Mouse (Mus musculus) thymus, postnatal 36 days (tissue): ENCODE results near the gene Mst1r.
A peak's percentile ranks its signal among the peaks of the same experiment; 100 is the strongest.

Experiments used
- DNase-seq, 2 experiments: peaks; one replicate each; pipeline ENCODE4 v3.0.0; 2022; ENCODE audit warnings: mixed read lengths in 2 of 2

Gene Mst1r

GRCm38 (mm10) chr9:107955613-107956289 is 49.1 kb downstream of the Mst1r start:
- DNase-seq: no peak

DNA sequence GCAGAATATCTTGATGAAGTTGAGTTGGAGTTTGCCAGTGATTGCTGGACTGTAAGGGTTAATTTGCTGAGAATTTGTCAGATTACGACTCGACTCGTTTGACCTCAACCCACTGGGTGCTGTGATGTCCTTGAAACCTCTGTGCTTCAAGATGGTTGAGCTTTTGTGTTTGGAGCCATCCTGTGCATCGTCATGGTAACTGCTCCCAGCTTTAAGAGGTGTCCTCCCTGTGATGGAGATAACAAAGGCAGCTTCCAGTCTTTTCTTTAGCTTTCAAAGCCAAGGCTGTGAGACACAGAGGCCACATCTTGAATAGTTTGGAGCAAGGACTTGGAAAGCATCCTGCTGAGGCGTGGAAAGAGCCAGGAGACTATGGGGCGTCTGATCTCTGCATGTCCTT is 50.5 kb downstream of the Mst1r start:
- DNase-seq: no peak

DNA sequence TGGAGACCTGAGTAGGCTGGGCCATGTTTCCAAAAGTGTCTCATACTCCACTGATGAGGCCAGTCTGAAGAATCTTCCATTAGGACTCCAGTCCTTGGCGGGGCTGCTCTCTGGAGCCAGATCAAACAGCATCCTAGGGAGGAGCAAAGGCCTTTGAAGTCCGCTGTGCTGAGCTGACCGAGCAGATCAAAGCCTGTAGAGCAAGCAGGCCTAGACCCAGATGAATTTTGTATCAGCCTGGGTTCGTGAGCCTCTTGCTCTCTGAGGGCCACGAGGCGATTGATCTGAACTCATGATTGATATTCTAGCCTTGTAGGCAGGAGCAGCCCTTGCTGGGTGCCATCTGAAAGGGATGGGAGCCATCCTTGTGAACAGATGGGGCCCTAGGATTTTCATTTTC is 53.2 kb downstream of the Mst1r start:
- DNase-seq: no peak

- no peak for DNase-seq
Observed at GRCm38 (mm10) chr9:107960928-107961327, 54.3 kb downstream of the Mst1r start.

DNA sequence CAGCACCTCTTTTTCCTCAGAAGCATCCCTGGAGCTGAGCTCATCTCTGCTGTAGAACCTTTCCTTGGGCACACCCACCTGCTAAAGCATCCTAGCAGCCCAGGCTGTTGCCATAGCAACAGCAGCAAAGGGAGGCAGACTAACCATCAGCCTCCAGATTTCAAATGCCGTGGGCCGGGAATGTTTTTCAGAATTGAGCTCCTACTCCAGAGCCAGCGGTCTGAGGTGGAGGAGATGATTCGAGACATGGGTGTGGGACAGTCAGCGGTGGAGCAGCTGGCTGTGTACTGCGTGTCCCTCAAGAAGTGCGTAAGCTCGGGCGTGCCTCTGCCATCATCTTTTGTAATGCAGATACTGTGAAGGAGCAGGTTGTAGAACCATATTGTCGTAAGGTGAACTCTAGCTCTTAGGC is 54.7 kb downstream of the Mst1r start:
- no peak for DNase-seq

GRCm38 (mm10) chr9:107961881-107962280 is 55.2 kb downstream of the Mst1r start:
- DNase-seq: no peak

DNA sequence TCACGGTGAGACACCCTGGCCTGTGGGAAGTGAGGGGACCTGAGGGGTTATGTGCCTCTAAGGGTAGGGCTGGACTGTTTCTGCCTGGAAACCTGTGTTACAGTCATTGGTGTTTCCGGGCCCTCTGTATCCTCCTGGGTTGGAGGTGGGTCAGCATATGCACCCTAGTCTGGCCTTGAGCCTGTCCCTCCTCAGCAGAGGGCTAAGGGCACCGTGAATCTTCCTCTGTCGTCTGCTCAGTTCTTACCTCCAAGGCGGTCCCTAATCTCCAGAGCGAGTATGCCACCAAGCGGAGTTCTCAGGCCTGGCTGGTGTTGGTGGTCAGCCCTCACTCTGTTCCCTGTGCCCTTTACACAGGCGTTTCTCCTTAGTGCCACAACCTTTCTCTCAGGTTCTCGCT is 56.2 kb downstream of the Mst1r start:
- no peak for DNase-seq

DNA sequence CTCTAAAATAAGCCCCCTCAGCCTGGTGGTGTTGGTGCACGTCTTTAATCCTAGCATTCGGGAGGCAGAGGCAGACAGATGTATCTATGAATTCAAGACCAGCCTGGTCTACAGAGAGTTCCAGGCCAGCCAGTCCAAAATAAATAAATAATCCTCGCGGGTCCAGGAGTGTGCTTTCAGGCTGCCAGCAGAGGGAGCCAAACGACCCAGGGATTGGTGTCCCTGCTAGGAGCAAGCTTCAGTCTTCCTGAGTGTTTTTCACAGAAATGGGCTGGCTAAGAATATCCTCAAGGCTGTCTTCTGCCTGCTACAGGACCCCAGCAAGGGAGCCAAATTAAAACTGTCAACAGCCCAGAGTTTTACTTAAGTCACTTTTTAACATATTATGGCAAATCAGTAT is 57.0 kb downstream of the Mst1r start:
- peak; percentile 67 to 74 for DNase-seq

GRCm38 (mm10) chr9:107964681-107965080 is 58.0 kb downstream of the Mst1r start:
- DNase-seq: no peak

DNA sequence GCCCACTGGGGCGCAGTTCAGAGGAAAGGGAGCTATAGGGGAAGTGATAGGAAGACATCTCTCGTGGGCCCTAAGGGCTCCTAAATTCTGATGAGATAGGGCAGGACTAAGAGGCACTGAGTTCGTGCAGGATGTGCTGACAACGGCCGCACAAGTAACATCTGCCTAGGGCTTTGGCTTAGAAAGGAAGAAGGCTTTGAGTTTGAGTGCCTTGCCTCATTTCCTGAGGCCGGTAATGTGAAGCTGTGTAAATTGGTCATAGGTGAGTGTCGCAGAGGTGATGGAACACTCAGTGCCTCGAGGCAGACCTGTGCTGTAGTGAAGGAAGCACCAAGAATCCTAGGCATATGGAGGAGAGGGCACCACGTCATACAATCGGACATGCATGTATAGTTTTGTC is 60.0 kb downstream of the Mst1r start:
- no peak for DNase-seq

DNA sequence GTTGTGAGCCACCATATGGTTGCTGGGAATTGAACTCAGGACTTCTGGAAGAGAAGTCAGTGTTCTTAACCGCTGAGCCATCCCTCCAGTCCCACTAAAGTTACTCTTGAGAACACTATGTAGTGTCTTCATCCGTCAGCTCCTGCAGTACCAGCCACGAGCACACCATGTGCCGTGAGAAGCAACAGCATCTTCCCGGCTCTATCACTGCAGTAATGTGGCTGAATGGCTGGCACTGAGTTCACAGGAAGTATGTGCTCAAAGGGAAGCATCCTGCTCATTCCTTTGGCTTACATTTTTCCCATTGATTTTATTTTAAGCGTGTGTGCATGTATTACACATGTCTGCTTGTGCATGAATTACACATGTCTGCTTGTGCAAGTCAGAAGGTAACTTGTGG is 60.8 kb downstream of the Mst1r start:
- no peak for DNase-seq

DNA sequence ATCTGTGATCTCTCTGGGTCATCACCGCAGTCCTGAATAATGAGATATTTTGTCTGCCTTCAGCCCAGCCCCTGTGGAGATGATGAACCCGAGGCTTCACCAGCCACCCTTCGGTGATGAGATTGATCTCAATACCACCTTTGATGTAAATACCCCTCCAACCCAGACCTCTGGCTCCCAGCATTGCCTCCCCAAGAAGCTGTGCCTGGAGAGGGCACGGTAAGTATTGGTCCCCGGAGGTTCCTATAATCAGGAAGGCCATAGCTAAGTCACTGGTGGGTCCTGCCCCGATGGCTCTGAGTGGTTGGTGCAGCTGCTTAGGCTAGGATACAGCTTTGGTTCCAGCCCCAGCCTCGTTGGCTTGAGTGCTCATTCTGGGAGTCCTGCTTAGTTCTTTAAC is 61.9 kb downstream of the Mst1r start:
- no peak for DNase-seq
